Mouse (Mus musculus): ENCODE results near the gene Fshr.

- TF ChIP-seq POLR2A (IDR thresholded peaks at IDR 0.05; ENCODE audit: control insufficient read depth in 1 of 2, insufficient read depth in 1 of 2, low read depth in 1 of 2, low read length in 2 of 2, poor library complexity in 1 of 2) (no peak), MYC (IDR thresholded peaks at IDR 0.05; ENCODE audit: low read depth, low read length) (no peak), ZC3H11A (IDR thresholded peaks at IDR 0.05; ENCODE audit: low read depth, low read length) (no peak), ELF1 (IDR thresholded peaks at IDR 0.05; ENCODE audit: low read depth, low read length) (no peak), CTCF (IDR thresholded peaks at IDR 0.05 in 2 of 3, conservative IDR thresholded peaks at IDR 0.05 in 1 of 3; ENCODE audit: control insufficient read depth in 1 of 3, insufficient read depth in 1 of 3, low read depth in 2 of 3, low read length in 3 of 3, poor library complexity in 1 of 3, severe bottlenecking in 1 of 3) (no peak), HCFC1 (IDR thresholded peaks at IDR 0.05; ENCODE audit: low read depth, low read length) (no peak), POLR2AphosphoS2 (IDR thresholded peaks at IDR 0.05; ENCODE audit: low read length) (no peak), TCF12 (IDR thresholded peaks at IDR 0.05; ENCODE audit: low read depth, low read length) (no peak), BHLHE40 (IDR thresholded peaks at IDR 0.05; ENCODE audit: borderline replicate concordance, low read depth, low read length) (no peak), MXI1 (IDR thresholded peaks at IDR 0.05; ENCODE audit: low read depth, low read length) (no peak), EP300 (IDR thresholded peaks at IDR 0.05; ENCODE audit: low read depth in 1 of 2, low read length in 2 of 2) (no peak), MAX (IDR thresholded peaks at IDR 0.05; ENCODE audit: low read length) (no peak), USF1 (IDR thresholded peaks at IDR 0.05; ENCODE audit: low read depth, low read length) (no peak), POLR2AphosphoS5 (IDR thresholded peaks at IDR 0.05; ENCODE audit: borderline replicate concordance, low read depth, low read length) (no peak)
Measured at GRCm38 (mm10) chr17:89046016-89046415, 154.5 kb downstream of the Fshr start.

Measured in MEL (cell line).